Mouse (Mus musculus): ENCODE results near the gene Nudt22. TPM values are rescaled to one million over a fixed set of nuclear protein-coding genes. Genes with fewer than 3 reads are reported as not detected.

Gene Nudt22
- polyA plus RNA-seq, 1 experiment from 2014 or later: 24.6 TPM

- Histone ChIP-seq H3K36me3 (ENCODE audit: control insufficient read depth, insufficient read depth, low read length) (peaks cover 7% of the 10 kb centered on the region), H3K4me3 (ENCODE audit: low read depth, low read length) (peak within 1 kb of the TSS; percentile 65), H3K27ac (ENCODE audit: low read depth, low read length) (peak within 1 kb of the TSS; percentile 83), H3K9me3 (replicated peaks; ENCODE audit: control insufficient read depth, low read length) (no peaks in the 10 kb centered on the region), H3K4me1 (ENCODE audit: control insufficient read depth, insufficient read depth, low read length) (peaks cover 47% of the 10 kb centered on the region), H3K9ac (ENCODE audit: low read depth, low read length) (peak within 1 kb of the TSS; percentile 83), H3K4me2 (peak within 1 kb of the TSS; percentile 90), H3K27me3 (ENCODE audit: control insufficient read depth, insufficient read depth, low read length) (no peaks in the 10 kb centered on the region)
- under 1% methylated on average over 16 of the region's 16 CpGs for WGBS (ENCODE audit: insufficient replicate concordance)
- ATAC-seq (replicated peaks; ENCODE audit: insufficient number of reproducible peaks, low FRiP score, low TSS enrichment): no peak
Observed at GRCm38 (mm10) chr19:6975537-6976521, 20.1 kb downstream of the Nudt22 start, which contains the start of gene Plcb3. Plcb3 (minus strand) TSS chr19:6976470.

- peak within 1 kb of the TSS; percentile 83 for H3K9ac ChIP-seq (ENCODE audit: low read depth, low read length)
- peak within 1 kb of the TSS; percentile 90 for H3K4me2 ChIP-seq
- H3K4me1 ChIP-seq (ENCODE audit: control insufficient read depth, insufficient read depth, low read length): peaks cover 57% of the 10 kb centered on the region
- peak within 1 kb of the TSS; percentile 83 for H3K27ac ChIP-seq (ENCODE audit: low read depth, low read length)
- H3K27me3 ChIP-seq (ENCODE audit: control insufficient read depth, insufficient read depth, low read length): no peaks in the 10 kb centered on the region
- no peaks in the 10 kb centered on the region for H3K9me3 ChIP-seq (replicated peaks; ENCODE audit: control insufficient read depth, low read length)
- H3K4me3 ChIP-seq (ENCODE audit: low read depth, low read length): peak within 1 kb of the TSS; percentile 65
- under 1% methylated on average over 60 of the region's 84 CpGs for WGBS (ENCODE audit: insufficient replicate concordance)
- peaks cover 7% of the 10 kb centered on the region for H3K36me3 ChIP-seq (ENCODE audit: control insufficient read depth, insufficient read depth, low read length)
- peak; percentile 67 for ATAC-seq (replicated peaks; ENCODE audit: insufficient number of reproducible peaks, low FRiP score, low TSS enrichment)
Observed at GRCm38 (mm10) chr19:6974211-6975205, 21.4 kb downstream of the Nudt22 start, which contains the start of gene Ppp1r14b. Ppp1r14b (plus strand) TSS chr19:6974968.

DNA sequence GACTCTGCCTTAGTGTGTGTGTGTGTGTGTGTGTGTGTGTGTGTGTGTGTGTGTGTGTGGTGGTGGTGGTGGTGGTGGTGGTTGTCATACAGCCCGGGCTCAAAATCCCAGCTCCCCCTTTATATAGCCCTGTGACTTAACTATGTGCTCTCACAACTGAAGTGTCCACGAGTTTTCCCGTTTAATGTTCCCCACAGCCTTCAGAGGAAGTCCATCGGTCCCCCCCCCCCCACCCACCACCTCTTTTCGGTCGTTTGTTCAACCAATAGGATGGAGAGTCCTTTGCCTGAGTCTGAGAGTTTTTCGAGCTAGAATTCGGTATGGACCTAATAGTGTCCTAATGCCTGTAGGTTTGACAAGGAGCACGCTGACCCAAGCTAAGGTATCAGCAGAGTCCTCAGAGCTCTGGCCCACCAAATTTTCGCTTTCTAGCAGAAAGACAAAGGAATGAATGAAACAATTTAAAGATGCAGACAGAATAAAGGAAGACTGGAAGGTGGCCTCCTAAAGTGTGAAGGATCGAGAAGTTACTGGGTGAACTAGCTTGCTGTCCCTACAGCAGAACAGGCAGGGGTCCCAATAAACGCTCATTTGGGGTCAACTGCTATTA, 22.2 kb downstream of the Nudt22 start:
- Histone ChIP-seq H3K4me1 (ENCODE audit: control insufficient read depth, insufficient read depth, low read length) (peaks cover 54% of the 10 kb centered on the region), H3K27me3 (ENCODE audit: control insufficient read depth, insufficient read depth, low read length) (no peaks in the 10 kb centered on the region), H3K4me2 (peak overlapping the region; percentile 90), H3K9ac (ENCODE audit: low read depth, low read length) (peak overlapping the region; percentile 71; the same call in 1 of the 2 replicates), H3K4me3 (ENCODE audit: low read depth, low read length) (peak overlapping the region; percentile 65), H3K36me3 (ENCODE audit: control insufficient read depth, insufficient read depth, low read length) (peaks cover 7% of the 10 kb centered on the region), H3K27ac (ENCODE audit: low read depth, low read length) (no peak overlapping the region; the same call in 1 of the 2 replicates), H3K9me3 (replicated peaks; ENCODE audit: control insufficient read depth, low read length) (no peaks in the 10 kb centered on the region)
- WGBS (ENCODE audit: insufficient replicate concordance): 32% methylated on average over 12 of the region's 12 CpGs
- ATAC-seq (replicated peaks; ENCODE audit: insufficient number of reproducible peaks, low FRiP score, low TSS enrichment): no peak

DNA sequence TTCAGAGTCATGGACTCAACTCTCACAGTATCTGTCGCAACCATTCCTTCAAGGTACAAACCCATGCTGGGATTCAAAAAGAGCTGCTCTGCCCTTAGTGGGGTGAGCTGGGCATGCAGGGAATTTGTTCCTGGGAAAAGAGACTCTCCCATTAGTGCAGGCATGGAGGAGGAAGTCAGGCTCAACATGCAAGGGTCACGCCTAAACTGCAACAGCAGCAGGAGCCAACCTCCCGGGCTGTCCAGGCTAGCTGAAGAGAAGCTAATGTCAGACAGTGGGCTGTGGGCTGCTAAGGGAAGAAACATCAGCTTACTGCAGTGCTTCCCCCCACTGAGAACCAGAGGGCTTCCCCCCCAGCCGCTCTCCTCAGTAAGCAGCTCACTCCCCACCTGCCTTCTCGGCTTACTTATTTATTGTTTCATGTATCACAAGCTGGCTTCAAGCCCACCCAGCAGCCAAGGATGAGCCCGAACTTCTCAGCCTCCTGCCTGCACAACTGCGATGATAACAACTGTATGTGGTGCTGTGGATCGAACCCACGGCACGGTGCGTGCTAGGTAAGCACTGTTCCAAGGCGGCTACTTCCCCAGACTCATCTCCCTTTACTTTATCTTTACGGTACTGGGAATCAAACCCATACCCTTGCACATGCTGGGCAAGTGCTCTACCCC, 23.5 kb downstream of the Nudt22 start:
- no peak overlapping the region for H3K27ac ChIP-seq (ENCODE audit: low read depth, low read length)
- 83% methylated on average over 13 of the region's 13 CpGs for WGBS (ENCODE audit: insufficient replicate concordance)
- no peak overlapping the region for H3K4me2 ChIP-seq

DNA sequence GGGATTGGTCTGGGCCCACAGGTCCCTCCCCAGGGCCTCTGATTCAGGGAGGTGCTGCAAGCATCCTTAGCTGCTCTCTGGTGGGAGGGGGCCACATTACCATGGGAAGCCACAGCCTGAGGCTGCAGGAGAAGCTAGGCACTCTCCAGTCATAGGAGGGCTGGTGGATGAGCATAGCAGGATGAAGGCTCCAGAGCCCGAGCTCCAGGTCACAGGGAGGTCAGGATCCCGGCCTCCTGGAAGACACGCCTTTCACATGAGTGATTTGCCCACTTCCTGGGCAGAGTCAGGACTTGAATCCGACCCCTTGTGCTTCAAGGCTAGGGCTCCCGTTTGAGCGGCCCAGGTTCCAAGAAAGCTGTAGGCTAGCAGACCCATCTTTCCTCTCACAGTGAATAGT, 24.3 kb downstream of the Nudt22 start:
- H3K4me3 ChIP-seq (ENCODE audit: low read depth, low read length): no peak overlapping the region
- H3K4me1 ChIP-seq (ENCODE audit: control insufficient read depth, insufficient read depth, low read length): peaks cover 43% of the 10 kb centered on the region
- no peak for ATAC-seq (replicated peaks; ENCODE audit: insufficient number of reproducible peaks, low FRiP score, low TSS enrichment)
- WGBS (ENCODE audit: insufficient replicate concordance): 27% methylated on average over 6 of the region's 6 CpGs
- 0 out of 2 replicates have a peak overlapping the region, but pooled peaks have one; percentile 23 for H3K9ac ChIP-seq (ENCODE audit: low read depth, low read length)
- no peaks in the 10 kb centered on the region for H3K27me3 ChIP-seq (ENCODE audit: control insufficient read depth, insufficient read depth, low read length)
- H3K27ac ChIP-seq (ENCODE audit: low read depth, low read length): peak overlapping the region; percentile 42; the same call in 1 of the 2 replicates
- no peak overlapping the region for H3K4me2 ChIP-seq
- no peaks in the 10 kb centered on the region for H3K36me3 ChIP-seq (ENCODE audit: control insufficient read depth, insufficient read depth, low read length)
- no peaks in the 10 kb centered on the region for H3K9me3 ChIP-seq (replicated peaks; ENCODE audit: control insufficient read depth, low read length)

More for the DNA sequence above, 23.5 kb downstream of the Nudt22 start:
- Histone ChIP-seq H3K9me3 (replicated peaks; ENCODE audit: control insufficient read depth, low read length) (no peaks in the 10 kb centered on the region), H3K9ac (ENCODE audit: low read depth, low read length) (0 out of 2 replicates have a peak overlapping the region, but pooled peaks have one; percentile 18), H3K4me3 (ENCODE audit: low read depth, low read length) (no peak overlapping the region), H3K27me3 (ENCODE audit: control insufficient read depth, insufficient read depth, low read length) (no peaks in the 10 kb centered on the region), H3K4me1 (ENCODE audit: control insufficient read depth, insufficient read depth, low read length) (peaks cover 47% of the 10 kb centered on the region), H3K36me3 (ENCODE audit: control insufficient read depth, insufficient read depth, low read length) (peaks cover 2% of the 10 kb centered on the region)
- no peak for ATAC-seq (replicated peaks; ENCODE audit: insufficient number of reproducible peaks, low FRiP score, low TSS enrichment)

DNA sequence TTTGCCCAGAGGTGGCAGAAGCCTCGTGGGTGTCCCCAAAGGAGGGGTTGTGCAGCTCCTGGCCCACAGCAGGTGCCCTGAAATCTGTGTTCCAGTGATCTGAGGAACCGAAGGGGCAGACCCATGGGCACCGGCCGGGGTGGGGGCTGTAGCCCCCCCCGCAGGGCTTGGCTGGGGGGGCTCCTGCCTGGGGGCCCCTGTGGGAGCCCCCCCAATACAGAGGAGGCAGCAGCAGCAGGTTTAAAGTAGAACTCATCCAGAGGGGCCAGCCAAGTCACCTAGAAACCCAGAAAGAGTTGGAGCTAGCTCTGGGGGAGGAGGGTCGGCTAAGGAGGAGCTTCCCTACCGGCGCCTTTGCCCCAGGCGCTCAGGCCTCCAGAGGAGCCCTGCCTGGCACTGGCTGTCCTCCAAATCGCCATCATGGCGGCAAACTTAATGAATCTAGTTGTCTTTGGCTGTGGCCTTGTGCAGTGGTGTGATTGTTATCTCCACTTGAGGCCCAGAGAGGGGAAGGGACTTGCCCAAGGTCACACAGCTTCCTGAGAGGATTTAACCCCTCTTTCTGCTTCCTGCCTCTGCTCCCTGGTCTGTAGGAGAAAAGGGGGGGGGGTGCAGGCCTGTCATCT, 25.3 kb downstream of the Nudt22 start:
- H3K9me3 ChIP-seq (replicated peaks; ENCODE audit: control insufficient read depth, low read length): no peaks in the 10 kb centered on the region
- H3K36me3 ChIP-seq (ENCODE audit: control insufficient read depth, insufficient read depth, low read length): peaks cover 7% of the 10 kb centered on the region
- peak overlapping the region; percentile 72; the same call in 1 of the 2 replicates for H3K4me3 ChIP-seq (ENCODE audit: low read depth, low read length)
- H3K27me3 ChIP-seq (ENCODE audit: control insufficient read depth, insufficient read depth, low read length): no peaks in the 10 kb centered on the region
- 27% methylated on average over 11 of the region's 11 CpGs for WGBS (ENCODE audit: insufficient replicate concordance)
- H3K4me2 ChIP-seq: peak overlapping the region; percentile 67
- ATAC-seq (replicated peaks; ENCODE audit: insufficient number of reproducible peaks, low FRiP score, low TSS enrichment): no peak
- peak overlapping the region; percentile 83 for H3K9ac ChIP-seq (ENCODE audit: low read depth, low read length)
- H3K27ac ChIP-seq (ENCODE audit: low read depth, low read length): 0 out of 2 replicates have a peak overlapping the region, but pooled peaks have one; percentile 51
- peaks cover 37% of the 10 kb centered on the region for H3K4me1 ChIP-seq (ENCODE audit: control insufficient read depth, insufficient read depth, low read length)

- Histone ChIP-seq H3K27me3 (ENCODE audit: control insufficient read depth, insufficient read depth, low read length) (no peaks in the 10 kb centered on the region), H3K4me2 (peak overlapping the region; percentile 67), H3K9me3 (replicated peaks; ENCODE audit: control insufficient read depth, low read length) (no peaks in the 10 kb centered on the region), H3K36me3 (ENCODE audit: control insufficient read depth, insufficient read depth, low read length) (peaks cover 8% of the 10 kb centered on the region), H3K27ac (ENCODE audit: low read depth, low read length) (peak overlapping the region; percentile 51), H3K4me3 (ENCODE audit: low read depth, low read length) (peak overlapping the region; percentile 72), H3K4me1 (ENCODE audit: control insufficient read depth, insufficient read depth, low read length) (peaks cover 37% of the 10 kb centered on the region), H3K9ac (ENCODE audit: low read depth, low read length) (peak overlapping the region; percentile 83)
- WGBS (ENCODE audit: insufficient replicate concordance): 1% methylated on average over 53 of the region's 55 CpGs
- peak; percentile 63; the same call in 1 of the 2 replicates for ATAC-seq (replicated peaks; ENCODE audit: insufficient number of reproducible peaks, low FRiP score, low TSS enrichment)
Observed at GRCm38 (mm10) chr19:6969665-6970381, 26.1 kb downstream of the Nudt22 start.

All from heart, embryonic 11.5 days (tissue).